Mouse (Mus musculus) lung, postnatal 0 days (tissue): ENCODE results near the gene Gemin2. TPM values are rescaled to one million over a fixed set of nuclear protein-coding genes. Genes with fewer than 3 reads are reported as not detected.
A peak's percentile ranks its signal among the peaks of the same experiment; 100 is the strongest.

Experiments
- ATAC-seq: fragments of 200-750 bp; cut with Nextera tagmentation; 2 replicates; pipeline ENCODE4 v1.8.0; 2017; ENCODE audit warnings: moderate library complexity
- DNase-seq: peaks from one replicate; pipeline ENCODE4 v3.0.0-alpha.2; 2016; ENCODE audit warnings: low spot score
- H3K27ac ChIP-seq: fragments of 300-500 bp; sonication (generic); 2 replicates; pipeline ENCODE4 v1.5.1; 2014; ENCODE audit warnings: antibody characterized with exemption, mild to moderate bottlenecking, low read length, mixed read lengths
- H3K27me3 ChIP-seq: fragments of 300-500 bp; sonication (generic); replicated peaks from 2 replicates; pipeline ENCODE4 v1.6.1; 2014; ENCODE audit warnings: low read length, mixed read lengths; ENCODE audit not compliant: insufficient read depth
- H3K36me3 ChIP-seq: fragments of 300-500 bp; sonication (generic); 2 replicates; pipeline ENCODE4 v1.6.1; 2014; ENCODE audit warnings: low read length, mixed read lengths; ENCODE audit not compliant: insufficient read depth
- H3K4me1 ChIP-seq: fragments of 300-500 bp; sonication (generic); 2 replicates; pipeline ENCODE4 v1.6.1; 2014; ENCODE audit warnings: antibody characterized with exemption, low read depth, low read length, mixed read lengths; ENCODE audit not compliant: insufficient read depth
- H3K4me2 ChIP-seq: fragments of 300-500 bp; sonication (generic); replicated peaks from 2 replicates; pipeline ENCODE4 v1.6.1; 2014; ENCODE audit warnings: low read depth, mild to moderate bottlenecking, low read length, moderate library complexity, mixed read lengths
- H3K4me3 ChIP-seq: fragments of 300-500 bp; sonication (generic); 2 replicates; pipeline ENCODE4 v1.5.1; 2014; ENCODE audit warnings: low read depth, low read length
- H3K9ac ChIP-seq: fragments of 300-500 bp; sonication (generic); replicated peaks from 2 replicates; pipeline ENCODE4 v1.6.1; 2014; ENCODE audit warnings: low read depth, mild to moderate bottlenecking
- H3K9me3 ChIP-seq: fragments of 300-500 bp; sonication (generic); 2 replicates; pipeline ENCODE4 v1.6.1; 2016; ENCODE audit warnings: low read length, mixed read lengths
- CTCF ChIP-seq: IDR thresholded peaks from 2 replicates; pipeline ENCODE4 v1.5.1; 2016; ENCODE audit warnings: antibody characterized with exemption, mild to moderate bottlenecking
- EP300 ChIP-seq: IDR thresholded peaks from 2 replicates; pipeline ENCODE4 v1.6.1; 2016; ENCODE audit warnings: antibody characterized with exemption, mild to moderate bottlenecking, control low read depth
- WGBS: fragments of 180-500 bp; shearing (Covaris S2); extraction: QIAGEN DNeasy Blood & Tissue Kit; methylation state at CpG from one replicate; pipeline ENCODE4 v1.1.7; 2014; 5-methylcytosine and 5-hydroxymethylcytosine counted together
- polyA plus RNA-seq: library from polyadenylated mRNA; unstranded; fragments of >200 nt; fragmentation: Nextera tagmentation; extraction: Ambion mirVana; gene quantifications from 2 replicates; pipeline ENCODE4 v1.2.1, GENCODE M21; 2015

Gene Gemin2
- polyA plus RNA-seq, 1 experiment from 2014 or later, result 11.0 TPM

GRCm38 (mm10) chr12:59064837-59065236 lies 51.6 kb downstream of the Gemin2 start:
- peaks cover 6% of the 10 kb centered on the region; the same call in 1 of the 2 replicates for H3K4me1 ChIP-seq
- 84% methylated on average over 8 of the region's 8 CpGs for WGBS

GRCm38 (mm10) chr12:59065776-59066175 lies 52.6 kb downstream of the Gemin2 start:
- 0 out of 2 replicates have a peak overlapping the region, but pooled peaks have one; percentile 50 for H3K9ac ChIP-seq
- ATAC-seq (no peak), DNase-seq (no peak)
- peak overlapping the region; percentile 47 for H3K4me2 ChIP-seq
- no peaks in the 10 kb centered on the region for H3K27me3 ChIP-seq
- 0 out of 2 replicates have a peak, but pooled peaks cover 3% of the 10 kb centered on the region for H3K4me1 ChIP-seq
- H3K27ac ChIP-seq, result peak overlapping the region; percentile 92; the same call in 1 of the 2 replicates
- WGBS, result 43% methylated on average over 3 of the region's 3 CpGs
- H3K4me3 ChIP-seq, result peak overlapping the region; percentile 98; the same call in 1 of the 2 replicates
- H3K9me3 ChIP-seq, result no peaks in the 10 kb centered on the region
- H3K36me3 ChIP-seq, result 0 out of 2 replicates have a peak, but pooled peaks cover 13% of the 10 kb centered on the region
- TF ChIP-seq EP300 (no peak), CTCF (no peak)

More at GRCm38 (mm10) chr12:59064837-59065236, 51.6 kb downstream of the Gemin2 start:
- no peak for DNase-seq
- Histone ChIP-seq H3K27ac (no peak overlapping the region), H3K36me3 (0 out of 2 replicates have a peak, but pooled peaks cover 9% of the 10 kb centered on the region), H3K27me3 (no peaks in the 10 kb centered on the region), H3K4me2 (no peak overlapping the region), H3K9me3 (no peaks in the 10 kb centered on the region), H3K9ac (no peak overlapping the region), H3K4me3 (no peak overlapping the region)
- no peak for ATAC-seq
- TF ChIP-seq CTCF (no peak), EP300 (no peak)

GRCm38 (mm10) chr12:59066448-59067077 lies 53.4 kb downstream of the Gemin2 start, which contains the start of gene Pnn:
Pnn (plus strand) TSS chr12:59066884.
- H3K27me3 ChIP-seq, result no peaks in the 10 kb centered on the region
- under 1% methylated on average over 43 of the region's 43 CpGs for WGBS
- H3K4me3 ChIP-seq, result peak within 1 kb of the TSS; percentile 98
- ATAC-seq (peak; percentile 100), DNase-seq (peak; percentile 100)
- TF ChIP-seq CTCF (peak; percentile 57), EP300 (no peak; the same call in 1 of the 2 replicates)
- H3K4me2 ChIP-seq, result peak within 1 kb of the TSS; percentile 81
- no peaks in the 10 kb centered on the region for H3K9me3 ChIP-seq
- peak within 1 kb of the TSS; percentile 99 for H3K9ac ChIP-seq
- H3K27ac ChIP-seq, result peak within 1 kb of the TSS; percentile 92
- H3K36me3 ChIP-seq, result peaks cover 19% of the 10 kb centered on the region; the same call in 1 of the 2 replicates
- 0 out of 2 replicates have a peak, but pooled peaks cover 3% of the 10 kb centered on the region for H3K4me1 ChIP-seq

GRCm38 (mm10) chr12:59067095-59067494 lies 53.9 kb downstream of the Gemin2 start:
- peak overlapping the region; percentile 99 for H3K9ac ChIP-seq
- H3K27ac ChIP-seq, result peak overlapping the region; percentile 92
- H3K4me3 ChIP-seq, result peak overlapping the region; percentile 98
- H3K27me3 ChIP-seq, result no peaks in the 10 kb centered on the region
- 0 out of 2 replicates have a peak, but pooled peaks cover 3% of the 10 kb centered on the region for H3K4me1 ChIP-seq
- no peaks in the 10 kb centered on the region for H3K9me3 ChIP-seq
- 0% methylated on average over 36 of the region's 41 CpGs for WGBS
- peaks cover 24% of the 10 kb centered on the region; the same call in 1 of the 2 replicates for H3K36me3 ChIP-seq
- TF ChIP-seq EP300 (no peak), CTCF (no peak)
- peak overlapping the region; percentile 81 for H3K4me2 ChIP-seq
- peak; percentile 19 for DNase-seq
- ATAC-seq, result peak; percentile 51

GRCm38 (mm10) chr12:59068791-59069190 lies 55.6 kb downstream of the Gemin2 start:
- Histone ChIP-seq H3K4me1 (0 out of 2 replicates have a peak, but pooled peaks cover 3% of the 10 kb centered on the region), H3K4me2 (no peak overlapping the region), H3K36me3 (peaks cover 27% of the 10 kb centered on the region; the same call in 1 of the 2 replicates), H3K9ac (no peak overlapping the region), H3K27me3 (no peaks in the 10 kb centered on the region), H3K9me3 (no peaks in the 10 kb centered on the region), H3K27ac (no peak overlapping the region), H3K4me3 (no peak overlapping the region)
- ATAC-seq (no peak), DNase-seq (no peak)
- TF ChIP-seq CTCF (no peak), EP300 (no peak)
- 85% methylated on average over 13 of the region's 13 CpGs for WGBS

GRCm38 (mm10) chr12:59072286-59072685 lies 59.1 kb downstream of the Gemin2 start:
- peaks cover 32% of the 10 kb centered on the region; the same call in 1 of the 2 replicates for H3K36me3 ChIP-seq
- H3K4me2 ChIP-seq, result no peak overlapping the region
- no peaks in the 10 kb centered on the region for H3K27me3 ChIP-seq
- 85% methylated on average over 11 of the region's 11 CpGs for WGBS
- H3K27ac ChIP-seq, result no peak overlapping the region
- H3K4me3 ChIP-seq, result no peak overlapping the region
- no peaks in the 10 kb centered on the region for H3K9me3 ChIP-seq
- TF ChIP-seq EP300, result no peak
- no peak for TF ChIP-seq CTCF
- ATAC-seq, result no peak
- no peaks in the 10 kb centered on the region for H3K4me1 ChIP-seq
- no peak for DNase-seq
- no peak overlapping the region for H3K9ac ChIP-seq
